Mouse (Mus musculus): Measurements from ENCODE around the gene Rbfox2. TPM values are rescaled to one million over a fixed set of nuclear protein-coding genes. Genes with fewer than 3 reads are reported as not detected.

Gene Rbfox2
- total RNA-seq, 1 experiment from 2014 or later = 2.1 TPM

- ATAC-seq (replicated peaks; ENCODE audit: low read depth, poor library complexity, severe bottlenecking) = no peak
Measured at GRCm38 (mm10) chr15:77212217-77212757, 94.5 kb downstream of the Rbfox2 start.

GRCm38 (mm10) chr15:77206996-77207395 is 99.8 kb downstream of the Rbfox2 start:
- ATAC-seq (replicated peaks; ENCODE audit: low read depth, poor library complexity, severe bottlenecking) = no peak

GRCm38 (mm10) chr15:77204951-77205350 is 101.9 kb downstream of the Rbfox2 start:
- ATAC-seq (replicated peaks; ENCODE audit: low read depth, poor library complexity, severe bottlenecking) = no peak

GRCm38 (mm10) chr15:77203255-77203981 is 103.4 kb downstream of the Rbfox2 start:
- ATAC-seq (replicated peaks; ENCODE audit: low read depth, poor library complexity, severe bottlenecking) = no peak

- ATAC-seq (replicated peaks; ENCODE audit: low read depth, poor library complexity, severe bottlenecking) = no peak
Measured at GRCm38 (mm10) chr15:77202881-77203254, 103.9 kb downstream of the Rbfox2 start.

GRCm38 (mm10) chr15:77202223-77202622 is 104.6 kb downstream of the Rbfox2 start:
- no peak for ATAC-seq (replicated peaks; ENCODE audit: low read depth, poor library complexity, severe bottlenecking)

GRCm38 (mm10) chr15:77196827-77197226 is 110.0 kb downstream of the Rbfox2 start:
- ATAC-seq (replicated peaks; ENCODE audit: low read depth, poor library complexity, severe bottlenecking) = no peak

- no peak for ATAC-seq (replicated peaks; ENCODE audit: low read depth, poor library complexity, severe bottlenecking)
Measured at GRCm38 (mm10) chr15:77196001-77196400, 110.8 kb downstream of the Rbfox2 start.

GRCm38 (mm10) chr15:77192154-77192935 is 114.5 kb downstream of the Rbfox2 start:
- no peak for ATAC-seq (replicated peaks; ENCODE audit: low read depth, poor library complexity, severe bottlenecking)

GRCm38 (mm10) chr15:77186096-77186495 is 120.7 kb downstream of the Rbfox2 start:
- no peak for ATAC-seq (replicated peaks; ENCODE audit: low read depth, poor library complexity, severe bottlenecking)

GRCm38 (mm10) chr15:77185614-77186013 is 121.2 kb downstream of the Rbfox2 start:
- ATAC-seq (replicated peaks; ENCODE audit: low read depth, poor library complexity, severe bottlenecking) = no peak

GRCm38 (mm10) chr15:77182800-77183199 is 124.0 kb downstream of the Rbfox2 start:
- no peak for ATAC-seq (replicated peaks; ENCODE audit: low read depth, poor library complexity, severe bottlenecking)

- no peak for ATAC-seq (replicated peaks; ENCODE audit: low read depth, poor library complexity, severe bottlenecking)
Measured at GRCm38 (mm10) chr15:77174018-77174417, 132.8 kb downstream of the Rbfox2 start.

- no peak for ATAC-seq (replicated peaks; ENCODE audit: low read depth, poor library complexity, severe bottlenecking)
Measured at GRCm38 (mm10) chr15:77172414-77172813, 134.4 kb downstream of the Rbfox2 start.

- no peak for ATAC-seq (replicated peaks; ENCODE audit: low read depth, poor library complexity, severe bottlenecking)
Measured at GRCm38 (mm10) chr15:77168781-77169180, 138.0 kb downstream of the Rbfox2 start.

- no peak for ATAC-seq (replicated peaks; ENCODE audit: low read depth, poor library complexity, severe bottlenecking)
Measured at GRCm38 (mm10) chr15:77166225-77166732, 140.5 kb downstream of the Rbfox2 start.

GRCm38 (mm10) chr15:77163336-77163735 is 143.5 kb downstream of the Rbfox2 start:
- ATAC-seq (replicated peaks; ENCODE audit: low read depth, poor library complexity, severe bottlenecking) = peak; percentile 65; the same call in 1 of the 2 replicates

GRCm38 (mm10) chr15:77162931-77163330 is 143.9 kb downstream of the Rbfox2 start:
- no peak for ATAC-seq (replicated peaks; ENCODE audit: low read depth, poor library complexity, severe bottlenecking)

GRCm38 (mm10) chr15:77161382-77161781 is 145.4 kb downstream of the Rbfox2 start:
- 0 out of 2 replicates have a peak, but pooled peaks have one; percentile 56 for ATAC-seq (replicated peaks; ENCODE audit: low read depth, poor library complexity, severe bottlenecking)

- ATAC-seq (replicated peaks; ENCODE audit: low read depth, poor library complexity, severe bottlenecking) = no peak
Measured at GRCm38 (mm10) chr15:77160848-77161247, 146.0 kb downstream of the Rbfox2 start.

- ATAC-seq (replicated peaks; ENCODE audit: low read depth, poor library complexity, severe bottlenecking) = no peak
Measured at GRCm38 (mm10) chr15:77156525-77156924, 150.3 kb downstream of the Rbfox2 start.
